Mouse (Mus musculus): ENCODE data around the gene Vmn1r193. TPM values are rescaled to one million over a fixed set of nuclear protein-coding genes. Genes with fewer than 3 reads are reported as not detected.
"Not testable (repeated sequence)": the region's sequence is repeated elsewhere in the genome, so short reads cannot be mapped to it uniquely, and the experiment has no call there.

The Vmn1r193 gene
- polyA plus RNA-seq (2015; fragmentation: Nextera tagmentation; extraction: Ambion mirVana): not detected in 2 replicates

DNA sequence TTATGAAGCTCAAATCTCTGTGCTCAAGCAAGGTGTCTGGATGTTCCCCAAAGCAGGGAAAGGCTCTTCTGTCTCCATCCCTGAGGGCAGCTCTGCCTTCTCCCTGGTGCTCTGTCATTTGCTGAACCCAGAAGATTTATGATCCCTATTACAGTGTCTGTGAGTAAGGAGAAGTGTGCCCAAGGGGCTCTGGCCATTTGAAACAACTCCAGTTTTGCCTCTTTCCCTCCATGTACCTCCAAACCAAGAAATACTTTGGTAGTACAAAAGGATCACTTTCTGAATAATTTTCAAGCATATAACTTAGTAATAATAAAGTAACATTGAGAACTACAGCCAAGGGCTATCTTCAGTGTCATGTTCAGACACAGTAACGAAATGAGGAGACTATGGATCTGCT is at the start of gene Vmn1r193:
Vmn1r193 (minus strand) TSS at position 101 of the 400 bp plus-strand sequence.
- not testable (repeated sequence) for H3K9me3 ChIP-seq (ENCODE audit: control insufficient read depth, low read length); H3K27me3 ChIP-seq (replicated peaks; ENCODE audit: control insufficient read depth, insufficient read depth, low read length); H3K4me3 ChIP-seq (replicated peaks; ENCODE audit: low read length); H3K4me1 ChIP-seq (replicated peaks; ENCODE audit: control insufficient read depth, insufficient read depth, low read length); ATAC-seq; H3K36me3 ChIP-seq (ENCODE audit: control insufficient read depth, insufficient read depth); H3K4me2 ChIP-seq (ENCODE audit: low read length); H3K27ac ChIP-seq (ENCODE audit: low read length); H3K9ac ChIP-seq (replicated peaks; ENCODE audit: low read depth, low read length)
- 78% methylated on average over 1 of the region's 1 CpGs for WGBS

DNA sequence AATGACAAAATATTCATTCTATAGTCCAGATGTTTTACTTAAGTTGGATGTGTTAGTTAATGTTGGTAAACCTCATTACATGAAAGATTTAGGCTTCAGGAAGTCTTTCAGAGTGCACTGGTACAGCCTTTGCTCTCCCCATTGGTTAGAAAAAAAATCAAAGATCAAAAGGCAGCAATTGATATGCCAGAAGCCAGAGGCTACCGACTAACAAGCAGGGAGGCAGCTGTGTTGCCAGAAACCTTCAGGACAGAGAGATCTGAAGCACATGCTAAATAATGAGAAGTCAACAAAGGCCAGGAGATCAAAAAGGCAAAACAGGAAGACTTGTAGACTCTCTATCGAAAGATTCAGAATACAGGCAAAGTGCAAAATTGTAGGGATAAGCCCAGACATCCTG is 48.8 kb upstream of the Vmn1r193 start:
- H3K27me3 ChIP-seq (replicated peaks; ENCODE audit: control insufficient read depth, insufficient read depth, low read length): no peaks in the 10 kb centered on the region
- ATAC-seq: no peak
- 55% methylated on average over 2 of the region's 2 CpGs for WGBS
- H3K9ac ChIP-seq (replicated peaks; ENCODE audit: low read depth, low read length): no peak overlapping the region
- no peaks in the 10 kb centered on the region for H3K36me3 ChIP-seq (ENCODE audit: control insufficient read depth, insufficient read depth)
- H3K27ac ChIP-seq (ENCODE audit: low read length): no peak overlapping the region
- no peaks in the 10 kb centered on the region for H3K4me1 ChIP-seq (replicated peaks; ENCODE audit: control insufficient read depth, insufficient read depth, low read length)
- H3K4me2 ChIP-seq (ENCODE audit: low read length): no peak overlapping the region
- no peak overlapping the region for H3K4me3 ChIP-seq (replicated peaks; ENCODE audit: low read length)
- no peaks in the 10 kb centered on the region for H3K9me3 ChIP-seq (ENCODE audit: control insufficient read depth, low read length)

DNA sequence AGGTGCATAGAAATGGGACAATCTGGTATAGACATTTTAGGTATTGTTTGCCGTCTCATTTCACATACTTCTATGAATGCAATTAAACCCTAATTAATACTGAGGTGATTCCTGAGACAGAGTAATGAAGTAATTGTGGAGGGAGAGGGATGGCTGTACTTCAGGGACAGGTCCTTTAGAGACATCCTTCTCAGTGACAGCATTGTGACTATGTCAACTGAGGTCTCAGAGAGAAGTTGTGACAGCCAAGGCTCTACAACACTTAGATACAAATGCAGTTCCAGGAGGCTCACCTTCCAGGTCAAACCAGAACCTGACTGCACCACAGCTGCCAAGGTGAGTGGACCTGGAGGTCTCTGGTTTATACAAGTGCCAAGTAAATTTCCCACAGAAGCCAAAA is 47.3 kb upstream of the Vmn1r193 start, which contains the start of gene Vmn1r195:
Vmn1r195 (plus strand) TSS at position 301 of the 400 bp plus-strand sequence.
- WGBS: 91% methylated on average over 1 of the region's 1 CpGs
- not testable (repeated sequence) for H3K4me2 ChIP-seq (ENCODE audit: low read length); H3K27ac ChIP-seq (ENCODE audit: low read length); ATAC-seq; H3K4me1 ChIP-seq (replicated peaks; ENCODE audit: control insufficient read depth, insufficient read depth, low read length); H3K4me3 ChIP-seq (replicated peaks; ENCODE audit: low read length); H3K9ac ChIP-seq (replicated peaks; ENCODE audit: low read depth, low read length); H3K27me3 ChIP-seq (replicated peaks; ENCODE audit: control insufficient read depth, insufficient read depth, low read length); H3K36me3 ChIP-seq (ENCODE audit: control insufficient read depth, insufficient read depth); H3K9me3 ChIP-seq (ENCODE audit: control insufficient read depth, low read length)

DNA sequence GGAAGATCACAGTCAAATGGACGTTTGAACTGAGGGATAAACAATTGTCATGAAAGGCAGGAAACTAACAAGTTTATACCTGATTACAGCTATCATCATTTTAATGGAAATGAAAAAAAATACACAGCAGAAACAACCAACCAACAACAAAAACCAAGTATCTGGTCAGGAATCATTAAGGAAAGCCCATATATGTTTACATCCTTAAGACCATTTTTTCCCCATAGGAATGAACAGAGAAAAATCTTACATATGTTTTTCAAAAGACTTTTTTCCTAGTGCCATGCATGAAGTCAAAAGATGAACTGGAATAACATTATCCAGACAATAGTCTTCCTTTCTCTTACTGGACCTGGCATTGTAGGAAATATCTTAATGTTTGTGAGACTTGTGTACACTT is 21.0 kb upstream of the Vmn1r193 start, which contains the start of gene Vmn1r194:
Vmn1r194 (plus strand) TSS at position 301 of the 400 bp plus-strand sequence.
- Histone ChIP-seq H3K27ac (ENCODE audit: low read length) (no peak within 1 kb of the TSS), H3K9me3 (ENCODE audit: control insufficient read depth, low read length) (no peaks in the 10 kb centered on the region), H3K4me2 (ENCODE audit: low read length) (no peak within 1 kb of the TSS), H3K36me3 (ENCODE audit: control insufficient read depth, insufficient read depth) (no peaks in the 10 kb centered on the region), H3K4me1 (replicated peaks; ENCODE audit: control insufficient read depth, insufficient read depth, low read length) (no peaks in the 10 kb centered on the region), H3K9ac (replicated peaks; ENCODE audit: low read depth, low read length) (no peak within 1 kb of the TSS), H3K4me3 (replicated peaks; ENCODE audit: low read length) (no peak within 1 kb of the TSS), H3K27me3 (replicated peaks; ENCODE audit: control insufficient read depth, insufficient read depth, low read length) (no peaks in the 10 kb centered on the region)
- ATAC-seq: no peak
- WGBS: 43% methylated on average over 1 of the region's 1 CpGs

DNA sequence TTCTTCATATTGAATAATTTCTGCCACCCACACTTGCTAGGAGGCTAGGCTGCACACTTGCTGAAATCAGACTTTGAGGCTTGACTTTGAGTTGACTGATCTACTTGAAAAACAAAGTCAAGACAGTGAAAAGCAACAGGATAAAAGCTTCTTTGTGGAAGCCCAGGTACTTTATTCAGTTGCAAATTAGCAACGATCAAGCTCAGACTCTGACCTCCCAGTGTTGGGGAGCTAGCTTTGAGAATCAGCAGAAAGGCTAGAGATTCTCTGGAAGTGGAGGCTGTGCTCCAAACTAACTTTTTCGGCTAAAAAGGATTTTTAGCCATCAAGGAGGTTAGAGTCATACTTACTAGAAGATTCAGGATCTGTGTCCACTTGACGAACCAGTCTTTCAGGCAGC is 30.2 kb downstream of the Vmn1r193 start:
- not testable (repeated sequence) for H3K4me3 ChIP-seq (replicated peaks; ENCODE audit: low read length); H3K9me3 ChIP-seq (ENCODE audit: control insufficient read depth, low read length); H3K9ac ChIP-seq (replicated peaks; ENCODE audit: low read depth, low read length); H3K27me3 ChIP-seq (replicated peaks; ENCODE audit: control insufficient read depth, insufficient read depth, low read length); H3K36me3 ChIP-seq (ENCODE audit: control insufficient read depth, insufficient read depth); H3K4me1 ChIP-seq (replicated peaks; ENCODE audit: control insufficient read depth, insufficient read depth, low read length); H3K4me2 ChIP-seq (ENCODE audit: low read length); ATAC-seq; H3K27ac ChIP-seq (ENCODE audit: low read length)
- WGBS: 65% methylated on average over 3 of the region's 3 CpGs

DNA sequence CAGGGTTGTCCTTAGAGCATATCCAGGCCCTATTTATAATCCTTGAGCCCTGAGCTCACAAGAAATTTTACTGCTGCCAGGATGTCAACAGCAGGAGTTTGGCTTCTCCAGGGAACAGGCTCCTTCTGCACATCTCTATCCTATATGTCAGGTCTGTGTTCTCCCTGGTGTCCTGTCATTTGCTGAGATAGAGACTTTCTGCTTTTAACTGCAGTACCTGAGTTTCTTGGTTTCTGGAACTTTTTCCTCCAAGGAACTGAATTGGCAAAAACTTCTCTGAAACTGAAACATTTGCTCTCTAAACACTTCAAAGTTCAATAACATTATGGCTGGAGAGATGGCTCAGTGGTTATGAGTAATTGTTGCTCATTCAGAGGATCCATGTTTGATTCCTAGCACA is 31.9 kb downstream of the Vmn1r193 start, which contains the start of gene Vmn1r192:
Vmn1r192 (minus strand) TSS at position 101 of the 400 bp plus-strand sequence.
- H3K27ac ChIP-seq (ENCODE audit: low read length): no peak within 1 kb of the TSS
- no peaks in the 10 kb centered on the region for H3K4me1 ChIP-seq (replicated peaks; ENCODE audit: control insufficient read depth, insufficient read depth, low read length)
- no peaks in the 10 kb centered on the region for H3K9me3 ChIP-seq (ENCODE audit: control insufficient read depth, low read length)
- no peak for ATAC-seq
- H3K36me3 ChIP-seq (ENCODE audit: control insufficient read depth, insufficient read depth): no peaks in the 10 kb centered on the region
- H3K27me3 ChIP-seq (replicated peaks; ENCODE audit: control insufficient read depth, insufficient read depth, low read length): no peaks in the 10 kb centered on the region
- no peak within 1 kb of the TSS for H3K4me3 ChIP-seq (replicated peaks; ENCODE audit: low read length)
- H3K4me2 ChIP-seq (ENCODE audit: low read length): no peak within 1 kb of the TSS
- H3K9ac ChIP-seq (replicated peaks; ENCODE audit: low read depth, low read length): no peak within 1 kb of the TSS

DNA sequence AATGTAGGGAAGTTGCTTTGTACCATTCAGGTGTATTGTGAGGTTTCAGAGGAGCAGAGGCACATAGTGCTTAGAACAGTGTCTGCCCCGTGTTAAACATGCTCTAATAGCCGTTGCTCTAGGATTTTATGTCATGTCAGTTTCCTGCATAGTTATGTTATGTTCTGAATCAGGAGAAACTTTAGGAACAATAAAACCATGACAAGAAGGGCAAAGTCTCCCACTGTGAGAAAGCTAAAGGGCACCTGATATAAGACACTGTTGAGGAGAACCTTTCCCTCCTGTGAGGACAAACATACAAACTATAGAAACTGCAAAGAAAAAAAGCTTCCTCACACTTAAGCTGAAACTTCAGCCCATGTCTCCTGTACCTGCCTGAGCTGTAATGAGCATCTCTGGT is 32.6 kb downstream of the Vmn1r193 start:
- 82% methylated on average over 2 of the region's 2 CpGs for WGBS
- no peaks in the 10 kb centered on the region for H3K36me3 ChIP-seq (ENCODE audit: control insufficient read depth, insufficient read depth)
- H3K9me3 ChIP-seq (ENCODE audit: control insufficient read depth, low read length): no peaks in the 10 kb centered on the region
- H3K4me3 ChIP-seq (replicated peaks; ENCODE audit: low read length): no peak overlapping the region
- no peak for ATAC-seq
- H3K9ac ChIP-seq (replicated peaks; ENCODE audit: low read depth, low read length): no peak overlapping the region
- H3K27ac ChIP-seq (ENCODE audit: low read length): no peak overlapping the region
- no peaks in the 10 kb centered on the region for H3K27me3 ChIP-seq (replicated peaks; ENCODE audit: control insufficient read depth, insufficient read depth, low read length)
- no peaks in the 10 kb centered on the region for H3K4me1 ChIP-seq (replicated peaks; ENCODE audit: control insufficient read depth, insufficient read depth, low read length)
- no peak overlapping the region for H3K4me2 ChIP-seq (ENCODE audit: low read length)

DNA sequence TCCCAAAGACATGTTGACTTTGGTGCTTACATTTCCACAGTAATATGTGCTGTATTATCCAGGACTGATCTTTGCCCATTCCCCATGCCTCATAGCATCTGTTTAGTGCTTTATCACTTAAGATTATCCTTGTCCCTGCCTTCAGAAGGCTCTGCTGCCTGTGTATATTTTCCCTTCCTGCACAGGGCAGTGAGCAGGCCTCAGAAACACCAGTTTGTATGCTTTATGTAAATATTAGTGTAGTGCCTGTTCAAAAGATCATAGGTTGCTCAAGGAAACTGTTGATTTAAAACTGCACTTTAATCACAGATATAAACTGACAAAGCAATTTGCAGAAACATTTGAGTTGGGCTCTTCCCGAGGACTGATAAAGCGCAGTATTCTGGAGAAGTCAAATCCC is 33.6 kb downstream of the Vmn1r193 start:
- Histone ChIP-seq H3K27me3 (replicated peaks; ENCODE audit: control insufficient read depth, insufficient read depth, low read length) (no peaks in the 10 kb centered on the region), H3K4me2 (ENCODE audit: low read length) (no peak overlapping the region), H3K4me3 (replicated peaks; ENCODE audit: low read length) (no peak overlapping the region), H3K4me1 (replicated peaks; ENCODE audit: control insufficient read depth, insufficient read depth, low read length) (no peaks in the 10 kb centered on the region), H3K9me3 (ENCODE audit: control insufficient read depth, low read length) (no peaks in the 10 kb centered on the region), H3K27ac (ENCODE audit: low read length) (no peak overlapping the region), H3K9ac (replicated peaks; ENCODE audit: low read depth, low read length) (no peak overlapping the region), H3K36me3 (ENCODE audit: control insufficient read depth, insufficient read depth) (no peaks in the 10 kb centered on the region)
- 97% methylated on average over 2 of the region's 2 CpGs for WGBS
- no peak for ATAC-seq

DNA sequence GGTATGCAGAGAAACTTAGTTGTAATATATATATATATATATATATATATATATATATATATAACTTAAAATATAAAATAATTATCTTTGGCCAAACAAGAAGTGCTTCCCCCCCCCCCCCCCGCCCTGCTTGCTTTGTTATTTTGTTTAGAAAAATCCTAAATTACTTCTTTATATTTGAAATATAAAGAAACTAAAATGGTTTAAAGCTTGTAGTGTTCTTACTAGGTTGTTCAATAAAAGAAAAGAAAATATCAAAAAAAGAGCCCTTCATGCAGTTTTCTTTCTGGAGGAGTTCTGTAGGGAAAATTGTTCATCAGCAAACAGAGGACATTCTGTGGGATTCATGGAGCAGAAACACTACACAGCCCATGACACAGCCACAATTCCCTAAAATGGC is 39.1 kb downstream of the Vmn1r193 start, which contains the start of gene Vmn1r191:
Vmn1r191 (minus strand) TSS at position 101 of the 400 bp plus-strand sequence.
- Histone ChIP-seq H3K36me3 (ENCODE audit: control insufficient read depth, insufficient read depth) (no peaks in the 10 kb centered on the region), H3K27ac (ENCODE audit: low read length) (no peak within 1 kb of the TSS), H3K4me3 (replicated peaks; ENCODE audit: low read length) (no peak within 1 kb of the TSS), H3K27me3 (replicated peaks; ENCODE audit: control insufficient read depth, insufficient read depth, low read length) (no peaks in the 10 kb centered on the region), H3K9ac (replicated peaks; ENCODE audit: low read depth, low read length) (no peak within 1 kb of the TSS), H3K4me2 (ENCODE audit: low read length) (no peak within 1 kb of the TSS), H3K4me1 (replicated peaks; ENCODE audit: control insufficient read depth, insufficient read depth, low read length) (no peaks in the 10 kb centered on the region), H3K9me3 (ENCODE audit: control insufficient read depth, low read length) (no peaks in the 10 kb centered on the region)
- no peak for ATAC-seq
- 86% methylated on average over 1 of the region's 1 CpGs for WGBS

DNA sequence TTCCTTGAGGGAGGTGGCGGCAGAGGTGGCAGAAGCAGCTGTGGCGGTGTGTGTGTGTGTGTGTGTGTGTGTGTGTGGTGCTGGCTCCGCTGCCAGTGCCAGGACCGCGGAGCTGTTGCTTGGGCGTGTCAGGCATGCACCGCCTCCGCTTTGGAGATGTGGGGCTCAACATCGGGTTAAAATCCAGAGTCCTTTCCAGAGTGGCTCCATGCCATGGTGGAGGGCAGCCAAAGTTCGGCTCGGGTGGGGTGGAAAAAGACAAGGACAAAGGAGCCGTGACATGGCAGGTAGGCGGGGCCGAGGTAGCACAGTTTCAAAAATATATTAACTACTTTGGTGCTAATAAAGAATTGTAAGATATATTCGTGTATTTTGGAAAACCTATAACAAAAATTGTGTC is 54.5 kb downstream of the Vmn1r193 start:
- no peak for ATAC-seq
- no peaks in the 10 kb centered on the region for H3K27me3 ChIP-seq (replicated peaks; ENCODE audit: control insufficient read depth, insufficient read depth, low read length)
- H3K27ac ChIP-seq (ENCODE audit: low read length): no peak overlapping the region
- H3K4me3 ChIP-seq (replicated peaks; ENCODE audit: low read length): no peak overlapping the region
- no peaks in the 10 kb centered on the region for H3K4me1 ChIP-seq (replicated peaks; ENCODE audit: control insufficient read depth, insufficient read depth, low read length)
- H3K36me3 ChIP-seq (ENCODE audit: control insufficient read depth, insufficient read depth): no peaks in the 10 kb centered on the region
- WGBS: 94% methylated on average over 15 of the region's 15 CpGs
- no peak overlapping the region for H3K9ac ChIP-seq (replicated peaks; ENCODE audit: low read depth, low read length)
- H3K9me3 ChIP-seq (ENCODE audit: control insufficient read depth, low read length): peaks cover 4% of the 10 kb centered on the region; the same call in 1 of the 2 replicates
- H3K4me2 ChIP-seq (ENCODE audit: low read length): no peak overlapping the region
